Mouse (Mus musculus): ENCODE results near the gene Dlg2. TPM values are rescaled to one million over a fixed set of nuclear protein-coding genes. Genes with fewer than 3 reads are reported as not detected.

Dlg2 gene
- 1.7 and 2.1 TPM in 2 replicates for polyA plus RNA-seq (2012; rRNA removed)

GRCm38 (mm10) chr7:90476313-90477245 is at the start of gene Dlg2:
Dlg2 (plus strand) TSS chr7:90476672.
- Histone ChIP-seq H3K36me3 (ENCODE audit: control insufficient read depth, insufficient read depth, low read length) (no peaks in the 10 kb centered on the region; the same call in 1 of the 2 replicates), H3K27me3 (ENCODE audit: control insufficient read depth, insufficient read depth, low read length) (no peaks in the 10 kb centered on the region; the same call in 1 of the 2 replicates), H3K27ac (ENCODE audit: insufficient read depth, low read length) (peak within 1 kb of the TSS; percentile 77), H3K4me3 (ENCODE audit: extremely low read depth, insufficient read depth, insufficient read length) (peak within 1 kb of the TSS; percentile 73), H3K4me1 (ENCODE audit: control insufficient read depth, insufficient read depth, insufficient read length) (0 out of 2 replicates have a peak, but pooled peaks cover 3% of the 10 kb centered on the region)
- no peak for TF ChIP-seq POLR2A (IDR thresholded peaks at IDR 0.05; ENCODE audit: low read depth, low read length)
- no peak for DNase-seq (ENCODE audit: low read depth in 1 of 2, low spot score in 2 of 2)
- under 1% methylated on average over 32 of the region's 32 CpGs for WGBS

- no peak for DNase-seq (ENCODE audit: low read depth in 1 of 2, low spot score in 2 of 2)
- H3K36me3 ChIP-seq (ENCODE audit: control insufficient read depth, insufficient read depth, low read length) = no peaks in the 10 kb centered on the region
- no peaks in the 10 kb centered on the region for H3K27me3 ChIP-seq (ENCODE audit: control insufficient read depth, insufficient read depth, low read length)
- H3K4me1 ChIP-seq (ENCODE audit: control insufficient read depth, insufficient read depth, insufficient read length) = no peaks in the 10 kb centered on the region
- no peak for TF ChIP-seq CTCF (IDR thresholded peaks at IDR 0.05; ENCODE audit: extremely low read depth, insufficient read depth, insufficient read length, insufficient replicate concordance)
- TF ChIP-seq POLR2A (IDR thresholded peaks at IDR 0.05; ENCODE audit: low read depth, low read length) = no peak
- no peak overlapping the region for H3K27ac ChIP-seq (ENCODE audit: insufficient read depth, low read length)
- WGBS = 79% methylated on average over 9 of the region's 9 CpGs
- no peak overlapping the region for H3K4me3 ChIP-seq (ENCODE audit: extremely low read depth, insufficient read depth, insufficient read length)
Measured at GRCm38 (mm10) chr7:90427006-90427405, 49.5 kb upstream of the Dlg2 start.

- H3K27me3 ChIP-seq (ENCODE audit: control insufficient read depth, insufficient read depth, low read length) = no peaks in the 10 kb centered on the region
- H3K36me3 ChIP-seq (ENCODE audit: control insufficient read depth, insufficient read depth, low read length) = no peaks in the 10 kb centered on the region
- H3K27ac ChIP-seq (ENCODE audit: insufficient read depth, low read length) = no peak overlapping the region
- DNase-seq (ENCODE audit: low read depth in 1 of 2, low spot score in 2 of 2) = no peak
- TF ChIP-seq CTCF (IDR thresholded peaks at IDR 0.05; ENCODE audit: extremely low read depth, insufficient read depth, insufficient read length, insufficient replicate concordance) = no peak
- TF ChIP-seq POLR2A (IDR thresholded peaks at IDR 0.05; ENCODE audit: low read depth, low read length) = no peak
- H3K4me1 ChIP-seq (ENCODE audit: control insufficient read depth, insufficient read depth, insufficient read length) = no peaks in the 10 kb centered on the region
- H3K4me3 ChIP-seq (ENCODE audit: extremely low read depth, insufficient read depth, insufficient read length) = no peak overlapping the region
Measured at GRCm38 (mm10) chr7:90432221-90432620, 44.3 kb upstream of the Dlg2 start.

GRCm38 (mm10) chr7:90440044-90440443 is 36.4 kb upstream of the Dlg2 start:
- DNase-seq (ENCODE audit: low read depth in 1 of 2, low spot score in 2 of 2) = no peak
- Histone ChIP-seq H3K27ac (ENCODE audit: insufficient read depth, low read length) (no peak overlapping the region), H3K4me3 (ENCODE audit: extremely low read depth, insufficient read depth, insufficient read length) (no peak overlapping the region), H3K36me3 (ENCODE audit: control insufficient read depth, insufficient read depth, low read length) (no peaks in the 10 kb centered on the region), H3K4me1 (ENCODE audit: control insufficient read depth, insufficient read depth, insufficient read length) (peaks cover 6% of the 10 kb centered on the region), H3K27me3 (ENCODE audit: control insufficient read depth, insufficient read depth, low read length) (no peaks in the 10 kb centered on the region)
- WGBS = 94% methylated on average over 4 of the region's 4 CpGs
- TF ChIP-seq POLR2A (IDR thresholded peaks at IDR 0.05; ENCODE audit: low read depth, low read length) (no peak), CTCF (IDR thresholded peaks at IDR 0.05; ENCODE audit: extremely low read depth, insufficient read depth, insufficient read length, insufficient replicate concordance) (no peak)

GRCm38 (mm10) chr7:90442070-90442469 is 34.4 kb upstream of the Dlg2 start:
- TF ChIP-seq POLR2A (IDR thresholded peaks at IDR 0.05; ENCODE audit: low read depth, low read length) = no peak
- TF ChIP-seq CTCF (IDR thresholded peaks at IDR 0.05; ENCODE audit: extremely low read depth, insufficient read depth, insufficient read length, insufficient replicate concordance) = no peak
- Histone ChIP-seq H3K27me3 (ENCODE audit: control insufficient read depth, insufficient read depth, low read length) (no peaks in the 10 kb centered on the region), H3K4me3 (ENCODE audit: extremely low read depth, insufficient read depth, insufficient read length) (peak overlapping the region; percentile 43), H3K36me3 (ENCODE audit: control insufficient read depth, insufficient read depth, low read length) (no peaks in the 10 kb centered on the region; the same call in 1 of the 2 replicates), H3K4me1 (ENCODE audit: control insufficient read depth, insufficient read depth, insufficient read length) (peaks cover 6% of the 10 kb centered on the region), H3K27ac (ENCODE audit: insufficient read depth, low read length) (peak overlapping the region; percentile 47; the same call in 1 of the 2 replicates)
- DNase-seq (ENCODE audit: low read depth in 1 of 2, low spot score in 2 of 2) = no peak
- 5% methylated on average over 4 of the region's 4 CpGs for WGBS

- Histone ChIP-seq H3K27me3 (ENCODE audit: control insufficient read depth, insufficient read depth, low read length) (no peaks in the 10 kb centered on the region), H3K4me1 (ENCODE audit: control insufficient read depth, insufficient read depth, insufficient read length) (peaks cover 6% of the 10 kb centered on the region), H3K36me3 (ENCODE audit: control insufficient read depth, insufficient read depth, low read length) (no peaks in the 10 kb centered on the region; the same call in 1 of the 2 replicates), H3K4me3 (ENCODE audit: extremely low read depth, insufficient read depth, insufficient read length) (peak within 1 kb of the TSS; percentile 100), H3K27ac (ENCODE audit: insufficient read depth, low read length) (peak within 1 kb of the TSS; percentile 96)
- under 1% methylated on average over 53 of the region's 54 CpGs for WGBS
- TF ChIP-seq POLR2A (IDR thresholded peaks at IDR 0.05; ENCODE audit: low read depth, low read length) = peak; percentile 86
- no peak for TF ChIP-seq CTCF (IDR thresholded peaks at IDR 0.05; ENCODE audit: extremely low read depth, insufficient read depth, insufficient read length, insufficient replicate concordance)
- DNase-seq (ENCODE audit: low read depth in 1 of 2, low spot score in 2 of 2) = peak; percentile 96 to 97
Measured at GRCm38 (mm10) chr7:90442518-90443080, 33.9 kb upstream of the Dlg2 start, which contains the start of gene Crebzf. Crebzf (plus strand) TSS chr7:90442729.
